Mouse (Mus musculus): Measurements from ENCODE around the gene Slc39a10.

- TF ChIP-seq CTCF (IDR thresholded peaks at IDR 0.05; ENCODE audit: extremely low read depth, insufficient read depth, low read length) = no peak
- TF ChIP-seq POLR2A (IDR thresholded peaks at IDR 0.05; ENCODE audit: extremely low read depth, insufficient read depth, low read length) = no peak
Measured at GRCm38 (mm10) chr1:46912506-46913156, 20.0 kb upstream of the Slc39a10 start.
